Mouse (Mus musculus) NIH3T3 (cell line): ENCODE measurements around the gene Uap1.
"Not testable (repeated sequence)": the region's sequence is repeated elsewhere in the genome, so short reads cannot be mapped to it uniquely, and the experiment has no call there.

ENCODE experiments used
- DNase-seq: peaks from one replicate; pipeline ENCODE4 v3.0.0-alpha.2; 2012; ENCODE audit warnings: low read depth

Uap1 gene

DNA sequence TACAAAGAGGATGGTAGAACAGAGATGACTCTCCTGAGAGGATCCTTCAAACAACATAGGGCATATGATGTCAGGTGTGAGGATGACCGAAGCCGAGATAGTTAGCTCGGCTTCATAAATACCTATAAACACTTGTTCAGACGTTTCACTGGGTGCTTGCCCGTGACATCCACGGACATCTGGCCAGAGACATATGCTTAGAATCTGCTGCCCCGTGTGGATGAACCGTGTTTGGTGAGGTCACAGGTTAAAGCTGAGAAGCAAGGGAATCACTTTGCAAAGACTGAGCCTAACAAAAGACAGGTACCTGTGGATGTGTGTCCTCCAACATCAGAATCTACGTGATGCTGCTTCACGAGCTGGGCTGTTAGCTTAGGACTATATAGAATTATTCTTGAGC lies 62.5 kb downstream of the Uap1 start:
- DNase-seq, result peak; percentile 52

DNA sequence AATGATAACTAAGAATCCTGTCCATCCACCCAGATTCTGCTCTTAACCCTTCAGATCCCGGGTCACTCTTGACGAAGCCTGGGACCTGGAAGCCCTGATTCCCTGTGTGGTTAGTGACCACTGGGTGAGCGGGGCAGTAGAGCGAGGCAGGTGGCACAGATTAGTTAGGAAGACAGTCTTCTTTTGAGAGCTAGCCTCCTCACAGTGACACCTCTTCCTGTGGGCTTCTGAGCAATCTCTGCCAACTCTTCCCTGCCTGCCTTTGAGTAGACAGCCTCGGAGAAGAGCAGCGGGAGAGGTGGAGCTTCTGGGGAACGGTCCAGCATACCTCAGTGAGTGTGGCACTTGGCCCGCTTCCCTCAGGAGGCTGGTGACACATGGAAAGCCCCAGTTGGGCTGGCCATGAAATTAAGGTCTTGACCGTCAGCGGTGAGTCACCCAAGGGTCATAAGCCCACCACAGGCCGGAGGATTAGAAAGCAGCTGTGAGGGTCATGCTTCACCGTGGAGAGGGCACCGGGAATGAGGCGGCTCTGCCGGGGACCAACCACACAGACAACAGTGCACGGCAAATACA lies 63.0 kb downstream of the Uap1 start:
- peak; percentile 63 for DNase-seq

DNA sequence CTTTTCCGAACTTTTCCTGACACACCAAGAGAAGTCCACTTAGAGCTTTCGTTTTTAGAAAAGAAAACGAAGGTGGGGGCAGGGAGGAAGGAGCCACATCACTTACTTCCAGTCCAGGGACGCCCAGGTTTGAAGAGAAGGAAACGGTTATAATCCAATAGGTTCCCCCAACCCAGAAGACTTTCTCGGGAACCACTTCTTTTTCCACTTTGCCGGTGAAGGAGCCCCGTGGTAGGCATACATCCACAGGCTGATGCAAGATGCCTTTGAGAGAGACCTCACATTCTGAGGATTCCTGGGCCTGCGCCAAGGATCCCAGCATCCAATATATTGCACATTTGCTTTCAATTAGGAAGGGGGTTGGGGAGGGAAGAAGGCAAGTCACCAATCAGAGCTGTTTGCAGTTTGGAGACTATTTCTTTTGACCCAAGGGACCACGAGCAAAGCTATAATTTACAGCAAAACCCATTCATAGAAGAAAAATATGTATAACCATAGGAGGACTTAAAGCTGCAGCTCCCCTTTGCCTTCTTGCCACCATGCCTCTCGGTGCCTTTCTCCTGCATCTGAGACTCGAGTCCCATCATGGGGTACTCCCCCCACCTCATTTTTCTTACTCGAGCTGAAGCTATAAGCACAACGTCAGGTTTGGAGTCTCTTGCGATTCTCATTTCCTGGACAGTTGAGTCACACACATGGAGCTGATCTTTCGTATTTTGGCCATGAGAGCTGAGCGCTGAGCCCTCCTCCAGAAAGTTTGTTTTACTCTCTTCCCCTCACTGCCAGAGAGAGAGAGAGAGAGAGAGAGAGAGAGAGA lies 64.0 kb downstream of the Uap1 start, which contains the start of gene Ddr2:
Ddr2 (minus strand) TSS at position 247 of the 817 bp plus-strand sequence.
- peak; percentile 100 for DNase-seq

DNA sequence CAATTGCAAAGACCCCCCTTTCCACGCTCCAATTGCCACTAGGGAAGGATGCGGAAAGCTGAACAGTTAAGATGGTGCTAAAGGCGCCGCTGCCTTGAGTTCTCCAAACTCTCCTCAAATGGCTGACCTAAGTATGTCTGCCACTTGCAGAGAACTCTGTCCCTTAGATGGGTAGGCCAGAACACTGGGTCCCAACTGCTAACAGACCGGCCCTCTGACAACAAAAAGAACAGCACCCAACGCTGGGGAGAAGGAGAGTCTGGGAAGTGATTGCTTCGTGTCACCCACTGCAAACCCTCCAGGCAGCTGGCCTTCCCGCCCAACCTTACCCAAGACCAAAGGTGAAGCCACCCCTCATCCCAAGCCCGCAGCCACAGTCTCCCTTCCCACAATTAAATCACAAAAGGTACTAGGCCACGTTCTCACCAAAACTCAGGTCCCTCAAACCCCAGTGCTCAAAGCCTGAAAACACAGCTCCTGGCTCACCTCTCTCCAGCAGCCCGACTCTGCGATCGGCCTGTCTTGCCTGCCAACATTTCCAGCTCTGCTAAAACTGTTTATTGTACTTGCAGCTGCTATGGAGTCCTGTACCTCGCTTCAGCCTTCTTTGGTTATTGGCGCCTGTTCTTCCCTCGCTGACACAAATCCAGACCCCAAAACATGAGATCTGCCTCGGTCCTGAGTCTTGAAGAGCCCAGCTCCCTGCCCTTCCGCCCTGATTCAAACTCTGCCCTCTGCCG lies 64.8 kb downstream of the Uap1 start:
- peak; percentile 56 for DNase-seq

DNA sequence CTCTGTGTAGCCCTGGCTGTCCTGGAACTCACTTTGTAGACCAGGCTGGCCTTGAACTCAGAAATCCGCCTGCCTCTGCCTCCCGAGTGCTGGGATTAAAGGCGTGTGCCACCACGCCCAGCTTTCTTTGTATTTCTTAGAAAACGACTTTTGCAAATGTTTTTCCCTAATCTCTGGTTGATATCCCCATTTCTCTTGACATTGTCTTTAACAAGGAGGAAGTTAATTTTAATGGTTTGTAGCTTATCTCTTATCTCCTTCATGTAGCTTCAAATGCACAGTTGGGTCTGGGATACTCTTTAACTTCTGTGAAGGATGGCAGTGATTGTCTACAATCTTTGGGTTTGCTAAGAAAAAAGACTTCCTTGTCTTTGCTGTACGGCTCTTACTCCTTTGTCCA lies 71.9 kb downstream of the Uap1 start:
- not testable (repeated sequence) for DNase-seq
